Mouse (Mus musculus): Measurements from ENCODE around the gene Arhgdia.

The Arhgdia gene

GRCm38 (mm10) chr11:120616617-120617294 lies 35.3 kb upstream of the Arhgdia start:
- no peak for TF ChIP-seq NANOG (IDR thresholded peaks at IDR 0.05; ENCODE audit: borderline replicate concordance, low read length)
- no peak for TF ChIP-seq CTCF (conservative IDR thresholded peaks at IDR 0.05; ENCODE audit: low read length)
- TF ChIP-seq POU5F1 (IDR thresholded peaks at IDR 0.05; ENCODE audit: borderline replicate concordance, low read length), result no peak
- H3K4me1 ChIP-seq (replicated peaks; ENCODE audit: low read depth, low read length), result peaks cover 85% of the 10 kb centered on the region
- no peaks in the 10 kb centered on the region for H3K27me3 ChIP-seq (ENCODE audit: insufficient read depth, low read length)
- H3K9me3 ChIP-seq (ENCODE audit: low read length), result no peaks in the 10 kb centered on the region
- H3K4me3 ChIP-seq (replicated peaks; ENCODE audit: low read length), result peak overlapping the region; percentile 95
- H3K36me3 ChIP-seq (ENCODE audit: insufficient read depth, low read length), result peaks cover 82% of the 10 kb centered on the region

DNA sequence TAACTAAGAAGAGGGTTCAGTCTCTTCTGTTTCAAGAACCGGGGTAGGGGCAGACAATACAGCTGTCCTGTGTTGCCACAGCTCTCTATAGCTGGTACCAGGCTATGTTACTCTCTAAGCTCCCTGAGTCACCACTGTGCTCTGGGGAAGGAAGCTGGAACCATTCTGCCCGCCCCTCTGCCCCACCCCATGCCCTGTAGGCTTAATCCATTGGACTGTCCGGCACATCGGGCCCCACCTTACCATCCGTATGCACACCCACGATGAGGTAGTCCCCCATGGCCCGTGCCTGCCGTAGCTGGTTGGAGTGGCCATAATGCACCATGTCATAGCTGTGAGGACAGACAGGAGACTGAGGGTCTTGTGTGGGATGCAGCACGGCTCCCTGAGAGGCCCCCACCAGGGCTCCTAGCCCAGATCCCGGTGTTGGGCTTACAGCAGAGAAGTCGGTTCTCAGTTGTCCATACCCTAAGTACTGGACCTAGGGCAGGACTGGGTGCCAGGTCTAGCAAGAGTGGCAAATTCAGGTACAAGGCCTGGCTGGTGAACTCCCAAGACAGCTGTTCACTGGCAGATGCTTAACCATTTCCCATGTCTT lies 34.3 kb upstream of the Arhgdia start:
- no peaks in the 10 kb centered on the region for H3K9me3 ChIP-seq (ENCODE audit: low read length)
- no peaks in the 10 kb centered on the region for H3K27me3 ChIP-seq (ENCODE audit: insufficient read depth, low read length)
- TF ChIP-seq CTCF (conservative IDR thresholded peaks at IDR 0.05; ENCODE audit: low read length) (no peak), NANOG (IDR thresholded peaks at IDR 0.05; ENCODE audit: borderline replicate concordance, low read length) (no peak), POU5F1 (IDR thresholded peaks at IDR 0.05; ENCODE audit: borderline replicate concordance, low read length) (no peak)
- peaks cover 82% of the 10 kb centered on the region for H3K36me3 ChIP-seq (ENCODE audit: insufficient read depth, low read length)
- peaks cover 86% of the 10 kb centered on the region for H3K4me1 ChIP-seq (replicated peaks; ENCODE audit: low read depth, low read length)
- H3K4me3 ChIP-seq (replicated peaks; ENCODE audit: low read length), result peak overlapping the region; percentile 17; the same call in 1 of the 2 replicates

DNA sequence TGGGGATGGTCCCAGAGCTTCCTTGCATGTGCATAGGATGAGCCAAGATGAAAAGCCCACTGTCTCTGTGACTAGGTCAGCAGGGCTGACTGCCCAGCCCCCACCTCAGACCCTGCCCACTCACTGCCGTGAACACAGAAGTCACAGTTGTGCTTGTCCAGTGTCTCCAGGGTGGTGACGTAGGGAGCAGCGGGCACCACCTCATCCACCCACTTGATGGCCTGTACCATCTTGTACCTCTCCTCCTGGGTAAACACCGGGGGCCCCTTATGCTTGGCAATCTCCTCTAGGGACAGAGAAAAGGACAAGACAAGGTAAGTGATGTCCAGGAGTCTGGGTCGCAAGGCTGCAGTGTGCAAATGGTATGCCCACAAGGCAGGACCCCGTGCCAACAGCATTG lies 33.7 kb upstream of the Arhgdia start:
- TF ChIP-seq NANOG (IDR thresholded peaks at IDR 0.05; ENCODE audit: borderline replicate concordance, low read length), result no peak
- TF ChIP-seq CTCF (conservative IDR thresholded peaks at IDR 0.05; ENCODE audit: low read length), result no peak
- no peak for TF ChIP-seq POU5F1 (IDR thresholded peaks at IDR 0.05; ENCODE audit: borderline replicate concordance, low read length)
- Histone ChIP-seq H3K27me3 (ENCODE audit: insufficient read depth, low read length) (no peaks in the 10 kb centered on the region), H3K4me1 (replicated peaks; ENCODE audit: low read depth, low read length) (peaks cover 86% of the 10 kb centered on the region), H3K9me3 (ENCODE audit: low read length) (no peaks in the 10 kb centered on the region), H3K36me3 (ENCODE audit: insufficient read depth, low read length) (peaks cover 82% of the 10 kb centered on the region), H3K4me3 (replicated peaks; ENCODE audit: low read length) (no peak overlapping the region; the same call in 1 of the 2 replicates)

GRCm38 (mm10) chr11:120613976-120614375 lies 32.6 kb upstream of the Arhgdia start:
- no peak overlapping the region for H3K4me3 ChIP-seq (replicated peaks; ENCODE audit: low read length)
- H3K27me3 ChIP-seq (ENCODE audit: insufficient read depth, low read length), result no peaks in the 10 kb centered on the region
- TF ChIP-seq NANOG (IDR thresholded peaks at IDR 0.05; ENCODE audit: borderline replicate concordance, low read length) (no peak), CTCF (conservative IDR thresholded peaks at IDR 0.05; ENCODE audit: low read length) (no peak), POU5F1 (IDR thresholded peaks at IDR 0.05; ENCODE audit: borderline replicate concordance, low read length) (no peak)
- peaks cover 89% of the 10 kb centered on the region for H3K4me1 ChIP-seq (replicated peaks; ENCODE audit: low read depth, low read length)
- peaks cover 78% of the 10 kb centered on the region for H3K36me3 ChIP-seq (ENCODE audit: insufficient read depth, low read length)
- no peaks in the 10 kb centered on the region for H3K9me3 ChIP-seq (ENCODE audit: low read length)

DNA sequence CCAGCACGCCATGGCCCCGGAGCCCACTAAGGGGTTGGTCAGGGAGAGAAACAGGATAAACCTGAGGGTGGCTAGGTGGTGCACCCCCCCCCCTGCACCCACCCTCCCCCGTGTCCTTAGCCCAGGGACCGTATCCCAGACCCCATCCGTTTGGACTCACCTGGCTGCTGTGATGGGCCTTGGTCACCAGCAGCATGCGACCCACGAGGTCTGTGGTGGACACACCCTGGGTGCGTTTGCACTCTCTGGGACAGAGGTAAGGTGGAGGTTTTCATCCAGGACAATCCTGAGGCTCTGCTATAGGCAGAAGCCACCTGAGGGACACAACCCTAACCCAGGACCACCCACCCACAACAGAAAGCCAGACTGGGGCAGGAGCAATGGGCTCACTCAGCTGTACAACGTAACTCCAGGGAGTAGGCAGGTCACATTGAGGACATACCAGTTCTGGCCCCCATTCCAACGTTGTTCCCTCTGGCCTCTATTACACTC lies 32.1 kb upstream of the Arhgdia start:
- peaks cover 73% of the 10 kb centered on the region for H3K36me3 ChIP-seq (ENCODE audit: insufficient read depth, low read length)
- no peaks in the 10 kb centered on the region for H3K9me3 ChIP-seq (ENCODE audit: low read length)
- peaks cover 89% of the 10 kb centered on the region for H3K4me1 ChIP-seq (replicated peaks; ENCODE audit: low read depth, low read length)
- H3K4me3 ChIP-seq (replicated peaks; ENCODE audit: low read length), result no peak overlapping the region
- TF ChIP-seq CTCF (conservative IDR thresholded peaks at IDR 0.05; ENCODE audit: low read length) (no peak), NANOG (IDR thresholded peaks at IDR 0.05; ENCODE audit: borderline replicate concordance, low read length) (no peak), POU5F1 (IDR thresholded peaks at IDR 0.05; ENCODE audit: borderline replicate concordance, low read length) (no peak)
- H3K27me3 ChIP-seq (ENCODE audit: insufficient read depth, low read length), result no peaks in the 10 kb centered on the region

GRCm38 (mm10) chr11:120612763-120613162 lies 31.3 kb upstream of the Arhgdia start:
- H3K4me1 ChIP-seq (replicated peaks; ENCODE audit: low read depth, low read length), result peaks cover 90% of the 10 kb centered on the region
- H3K27me3 ChIP-seq (ENCODE audit: insufficient read depth, low read length), result no peaks in the 10 kb centered on the region
- H3K36me3 ChIP-seq (ENCODE audit: insufficient read depth, low read length), result peaks cover 70% of the 10 kb centered on the region
- no peak overlapping the region for H3K4me3 ChIP-seq (replicated peaks; ENCODE audit: low read length)
- H3K9me3 ChIP-seq (ENCODE audit: low read length), result no peaks in the 10 kb centered on the region
- no peak for TF ChIP-seq POU5F1 (IDR thresholded peaks at IDR 0.05; ENCODE audit: borderline replicate concordance, low read length)
- TF ChIP-seq CTCF (conservative IDR thresholded peaks at IDR 0.05; ENCODE audit: low read length), result peak; percentile 66

GRCm38 (mm10) chr11:120610477-120611046 lies 29.1 kb upstream of the Arhgdia start:
- TF ChIP-seq NANOG (IDR thresholded peaks at IDR 0.05; ENCODE audit: borderline replicate concordance, low read length), result no peak
- no peak for TF ChIP-seq CTCF (conservative IDR thresholded peaks at IDR 0.05; ENCODE audit: low read length)
- TF ChIP-seq POU5F1 (IDR thresholded peaks at IDR 0.05; ENCODE audit: borderline replicate concordance, low read length), result no peak
- H3K4me1 ChIP-seq (replicated peaks; ENCODE audit: low read depth, low read length), result peaks cover 92% of the 10 kb centered on the region
- no peak overlapping the region for H3K4me3 ChIP-seq (replicated peaks; ENCODE audit: low read length)
- no peaks in the 10 kb centered on the region for H3K9me3 ChIP-seq (ENCODE audit: low read length)
- 0 out of 2 replicates have a peak, but pooled peaks cover 2% of the 10 kb centered on the region for H3K27me3 ChIP-seq (ENCODE audit: insufficient read depth, low read length)
- H3K36me3 ChIP-seq (ENCODE audit: insufficient read depth, low read length), result peaks cover 79% of the 10 kb centered on the region

DNA sequence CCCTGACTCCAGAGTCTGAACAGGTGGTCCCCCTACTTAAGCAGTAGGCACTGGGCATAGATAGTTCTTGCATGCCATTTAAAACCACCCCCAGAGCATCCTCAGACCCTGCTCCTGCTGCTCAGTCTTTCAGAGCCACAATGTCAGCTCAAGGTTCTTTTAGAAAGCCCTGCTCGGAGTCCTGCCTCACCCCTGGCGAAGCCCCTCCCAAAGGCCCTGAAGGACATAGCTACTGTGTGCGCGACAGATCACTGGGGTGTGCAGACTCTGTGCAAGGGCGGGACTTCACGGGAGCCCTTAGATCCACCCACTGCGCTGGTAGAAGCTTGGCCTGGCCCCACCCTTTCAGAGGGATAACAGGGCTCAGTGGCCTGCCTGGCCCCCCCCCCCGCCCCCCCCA lies 27.8 kb upstream of the Arhgdia start:
- Histone ChIP-seq H3K9me3 (ENCODE audit: low read length) (no peaks in the 10 kb centered on the region), H3K4me3 (replicated peaks; ENCODE audit: low read length) (peak overlapping the region; percentile 72), H3K27me3 (ENCODE audit: insufficient read depth, low read length) (0 out of 2 replicates have a peak, but pooled peaks cover 2% of the 10 kb centered on the region), H3K36me3 (ENCODE audit: insufficient read depth, low read length) (peaks cover 79% of the 10 kb centered on the region), H3K4me1 (replicated peaks; ENCODE audit: low read depth, low read length) (peaks cover 81% of the 10 kb centered on the region)
- TF ChIP-seq NANOG (IDR thresholded peaks at IDR 0.05; ENCODE audit: borderline replicate concordance, low read length), result no peak
- TF ChIP-seq CTCF (conservative IDR thresholded peaks at IDR 0.05; ENCODE audit: low read length), result no peak
- TF ChIP-seq POU5F1 (IDR thresholded peaks at IDR 0.05; ENCODE audit: borderline replicate concordance, low read length), result no peak
